Mouse (Mus musculus) liver, adult 2 months (tissue): ENCODE results near the gene Ffar1. TPM values are rescaled to one million over a fixed set of nuclear protein-coding genes. Genes with fewer than 3 reads are reported as not detected.

Experiments used
- DNase-seq: peaks from one replicate; pipeline ENCODE4 v3.0.0-alpha.2; 2011; ENCODE audit warnings: low read depth, low spot score; ENCODE audit errors: extremely low read depth
- H3K27ac ChIP-seq: fragments of 200-500 bp; replicated peaks from 2 replicates; pipeline ENCODE4 v1.5.1; 2012; ENCODE audit warnings: low read depth, mild to moderate bottlenecking, control low read depth, inconsistent platforms, low read length; ENCODE audit not compliant: insufficient read depth
- H3K27me3 ChIP-seq: fragments of 200-500 bp; 2 replicates; pipeline ENCODE4 v1.6.1; 2012; ENCODE audit warnings: mild to moderate bottlenecking, moderate library complexity, low read length, inconsistent platforms; ENCODE audit not compliant: control insufficient read depth, insufficient read depth
- H3K36me3 ChIP-seq: fragments of 200-500 bp; 2 replicates; pipeline ENCODE4 v1.6.1; 2012; ENCODE audit warnings: low read length, inconsistent platforms; ENCODE audit not compliant: control insufficient read depth, insufficient read depth
- H3K4me1 ChIP-seq: fragments of 200-500 bp; 2 replicates; pipeline ENCODE4 v1.6.1; 2011; ENCODE audit warnings: low read length; ENCODE audit not compliant: control insufficient read depth, insufficient read depth
- H3K4me3 ChIP-seq: fragments of 200-500 bp; 2 replicates; pipeline ENCODE4 v1.5.1; 2011; ENCODE audit warnings: low read depth, mild to moderate bottlenecking, control low read depth, low read length, moderate library complexity; ENCODE audit not compliant: insufficient read depth
- H3K79me2 ChIP-seq: fragments of 200-500 bp; 2 replicates; pipeline ENCODE4 v1.6.1; 2012; ENCODE audit warnings: inconsistent platforms, mild to moderate bottlenecking, low read length, moderate library complexity; ENCODE audit not compliant: control insufficient read depth, insufficient read depth
- H3K9ac ChIP-seq: fragments of 200-500 bp; 2 replicates; pipeline ENCODE4 v1.6.1; 2012; ENCODE audit warnings: low read depth, mild to moderate bottlenecking, control low read depth, inconsistent platforms, low read length
- CTCF ChIP-seq: fragments of 200-500 bp; IDR thresholded peaks from 2 replicates; pipeline ENCODE4 v1.5.1; 2011; ENCODE audit warnings: low read depth, low read length, control low read depth
- POLR2A ChIP-seq: fragments of 200-500 bp; IDR thresholded peaks from 2 replicates; pipeline ENCODE4 v1.6.1; 2011; ENCODE audit warnings: low read length, control low read depth; ENCODE audit not compliant: insufficient read depth; ENCODE audit errors: extremely low read depth
- WGBS: fragments of 180-500 bp; shearing (Covaris S2); methylation state at CpG from one replicate; pipeline ENCODE4 v1.1.7; 2018; 5-methylcytosine and 5-hydroxymethylcytosine counted together
- polyA plus RNA-seq: library from polyadenylated mRNA; depleted of rRNA; stranded (reverse); fragments of >200 nt; gene quantifications from 2 replicates; pipeline ENCODE4 v1.2.3, GENCODE M21; 2012; rRNA removed
- total RNA-seq: library from RNA; depleted of rRNA; stranded (reverse); fragments of >200 nt; gene quantifications from 2 replicates; pipeline ENCODE4 v1.2.3, GENCODE M21; 2014; rRNA removed

Ffar1 gene
- total and polyA plus RNA-seq, 2 experiments, result 0.21 TPM; not detected in 1

- H3K9ac ChIP-seq, result no peak overlapping the region
- no peaks in the 10 kb centered on the region for H3K79me2 ChIP-seq
- H3K4me1 ChIP-seq, result peaks cover 11% of the 10 kb centered on the region
- no peak overlapping the region for H3K4me3 ChIP-seq
- peak; percentile 58 for DNase-seq
- no peaks in the 10 kb centered on the region for H3K27me3 ChIP-seq
- H3K36me3 ChIP-seq, result no peaks in the 10 kb centered on the region
- H3K27ac ChIP-seq, result no peak overlapping the region
- WGBS, result 21% methylated on average over 9 of the region's 9 CpGs
- TF ChIP-seq CTCF, result no peak
- no peak for TF ChIP-seq POLR2A
These were observed 49.5 kb downstream of the Ffar1 start for GRCm38 (mm10) chr7:30811757-30812290.

- TF ChIP-seq CTCF (peak; percentile 53), POLR2A (no peak)
- Histone ChIP-seq H3K4me3 (no peak overlapping the region), H3K79me2 (no peaks in the 10 kb centered on the region), H3K9ac (no peak overlapping the region), H3K27ac (no peak overlapping the region), H3K27me3 (no peaks in the 10 kb centered on the region), H3K36me3 (no peaks in the 10 kb centered on the region), H3K4me1 (peaks cover 11% of the 10 kb centered on the region)
- 78% methylated on average over 6 of the region's 6 CpGs for WGBS
- DNase-seq, result peak; percentile 58
These were observed 51.0 kb downstream of the Ffar1 start for GRCm38 (mm10) chr7:30810319-30810718.

Other genes with a start within 250 kb of the Ffar1 start
- not detected in 2 replicates for gene Upk1a, start 248.7 kb downstream of the Ffar1 start, total RNA-seq
- 0.23 and 0.54 TPM in 2 replicates for gene Upk1a, start 248.7 kb downstream of the Ffar1 start, polyA plus RNA-seq
- 640 and 781 TPM in 2 replicates for gene Cox6b1, start 235.4 kb downstream of the Ffar1 start, total RNA-seq
- gene Cox6b1, start 235.4 kb downstream of the Ffar1 start, polyA plus RNA-seq, result 399 and 416 TPM in 2 replicates
- 0.18 TPM in 1 of 2 replicates, not detected in the other for gene Etv2, start 225.7 kb downstream of the Ffar1 start, total RNA-seq
- not detected in 2 replicates for gene Etv2, start 225.7 kb downstream of the Ffar1 start, polyA plus RNA-seq
- 17.1 and 20.7 TPM in 2 replicates for gene Rbm42, start 211.2 kb downstream of the Ffar1 start, total RNA-seq
- gene Rbm42, start 211.2 kb downstream of the Ffar1 start, polyA plus RNA-seq, result 35.8 and 36.7 TPM in 2 replicates
- 4.6 and 4.7 TPM in 2 replicates for gene Haus5, start 196.6 kb downstream of the Ffar1 start, total RNA-seq
- 3.7 and 5.3 TPM in 2 replicates for gene Haus5, start 196.6 kb downstream of the Ffar1 start, polyA plus RNA-seq
- gene Pmis2, start 190.0 kb downstream of the Ffar1 start, total RNA-seq, result not detected in 2 replicates
- not detected in 2 replicates for gene Pmis2, start 190.0 kb downstream of the Ffar1 start, polyA plus RNA-seq
- gene 2200002J24Rik, start 162.6 kb downstream of the Ffar1 start, total RNA-seq, result 0.34 TPM in 1 of 2 replicates, not detected in the other
- not detected in 2 replicates for gene 2200002J24Rik, start 162.6 kb downstream of the Ffar1 start, polyA plus RNA-seq
- gene Atp4a, start 149.4 kb downstream of the Ffar1 start, total RNA-seq, result 2.6 and 4.4 TPM in 2 replicates
- gene Atp4a, start 149.4 kb downstream of the Ffar1 start, polyA plus RNA-seq, result 1.3 and 4.2 TPM in 2 replicates
- gene Tmem147, start 132.0 kb downstream of the Ffar1 start, total RNA-seq, result 124 and 146 TPM in 2 replicates
- gene Tmem147, start 132.0 kb downstream of the Ffar1 start, polyA plus RNA-seq, result 248 and 335 TPM in 2 replicates
- gene Gapdhs, start 117.9 kb downstream of the Ffar1 start, total RNA-seq, result not detected in 2 replicates
- gene Gapdhs, start 117.9 kb downstream of the Ffar1 start, polyA plus RNA-seq, result 0.50 and 1.3 TPM in 2 replicates
- gene Sbsn, start 110.1 kb downstream of the Ffar1 start, total RNA-seq, result 0.46 and 0.60 TPM in 2 replicates
- 0.33 and 0.41 TPM in 2 replicates for gene Sbsn, start 110.1 kb downstream of the Ffar1 start, polyA plus RNA-seq
- gene Dmkn, start 97.8 kb downstream of the Ffar1 start, total RNA-seq, result not detected in 2 replicates
- 0.44 TPM in 1 of 2 replicates, not detected in the other for gene Dmkn, start 97.8 kb downstream of the Ffar1 start, polyA plus RNA-seq
- not detected in 2 replicates for gene Krtdap, start 73.7 kb downstream of the Ffar1 start, total RNA-seq
- gene Krtdap, start 73.7 kb downstream of the Ffar1 start, polyA plus RNA-seq, result not detected in 2 replicates
- 0.09 and 0.13 TPM in 2 replicates for gene Ffar2, start 37.8 kb downstream of the Ffar1 start, total RNA-seq
- gene Ffar2, start 37.8 kb downstream of the Ffar1 start, polyA plus RNA-seq, result 0.04 TPM in 1 of 2 replicates, not detected in the other
- not detected in 2 replicates for gene Ffar3, start 5.4 kb downstream of the Ffar1 start, total RNA-seq
- not detected in 2 replicates for gene Ffar3, start 5.4 kb downstream of the Ffar1 start, polyA plus RNA-seq
- gene Cd22, start 18.8 kb upstream of the Ffar1 start, total RNA-seq, result 0.74 and 1.8 TPM in 2 replicates
- 1.4 and 3.7 TPM in 2 replicates for gene Cd22, start 18.8 kb upstream of the Ffar1 start, polyA plus RNA-seq
- gene Mag, start 53.3 kb upstream of the Ffar1 start, total RNA-seq, result 0.07 and 0.09 TPM in 2 replicates
- 0.20 and 0.37 TPM in 2 replicates for gene Mag, start 53.3 kb upstream of the Ffar1 start, polyA plus RNA-seq
- 445 and 548 TPM in 2 replicates for gene Hamp2, start 63.1 kb upstream of the Ffar1 start, total RNA-seq
- gene Hamp2, start 63.1 kb upstream of the Ffar1 start, polyA plus RNA-seq, result 6,798 and 9,385 TPM in 2 replicates
- gene Hamp, start 82.5 kb upstream of the Ffar1 start, total RNA-seq, result 1,191 and 3,227 TPM in 2 replicates
- 8,217 and 12,671 TPM in 2 replicates for gene Hamp, start 82.5 kb upstream of the Ffar1 start, polyA plus RNA-seq
- 40.5 and 55.1 TPM in 2 replicates for gene Usf2, start 95.2 kb upstream of the Ffar1 start, total RNA-seq
- gene Usf2, start 95.2 kb upstream of the Ffar1 start, polyA plus RNA-seq, result 160 and 161 TPM in 2 replicates
- gene Lsr, start 111.9 kb upstream of the Ffar1 start, total RNA-seq, result 75.7 and 86.7 TPM in 2 replicates
- 289 and 362 TPM in 2 replicates for gene Lsr, start 111.9 kb upstream of the Ffar1 start, polyA plus RNA-seq
- gene Fam187b, start 112.2 kb upstream of the Ffar1 start, total RNA-seq, result 2.4 and 3.0 TPM in 2 replicates
- 3.7 and 3.9 TPM in 2 replicates for gene Fam187b, start 112.2 kb upstream of the Ffar1 start, polyA plus RNA-seq
- 3.6 and 3.8 TPM in 2 replicates for gene Fxyd5, start 180.9 kb upstream of the Ffar1 start, total RNA-seq
- gene Fxyd5, start 180.9 kb upstream of the Ffar1 start, polyA plus RNA-seq, result 5.4 and 7.8 TPM in 2 replicates
- gene Fxyd7, start 189.9 kb upstream of the Ffar1 start, total RNA-seq, result 0.47 TPM in 1 of 2 replicates, not detected in the other
- gene Fxyd7, start 189.9 kb upstream of the Ffar1 start, polyA plus RNA-seq, result 0.40 and 0.92 TPM in 2 replicates
- gene Fxyd1, start 195.6 kb upstream of the Ffar1 start, total RNA-seq, result 127 and 154 TPM in 2 replicates
- 1,507 and 1,555 TPM in 2 replicates for gene Fxyd1, start 195.6 kb upstream of the Ffar1 start, polyA plus RNA-seq
- gene Lgi4, start 197.8 kb upstream of the Ffar1 start, total RNA-seq, result 0.07 and 0.18 TPM in 2 replicates
- gene Lgi4, start 197.8 kb upstream of the Ffar1 start, polyA plus RNA-seq, result 0.04 and 0.09 TPM in 2 replicates
- 0.27 and 0.46 TPM in 2 replicates for gene Fxyd3, start 215.1 kb upstream of the Ffar1 start, total RNA-seq
- gene Fxyd3, start 215.1 kb upstream of the Ffar1 start, polyA plus RNA-seq, result 0.50 and 0.83 TPM in 2 replicates